Mouse (Mus musculus) limb, embryonic 11.5 days (tissue): ENCODE results near the gene Lpar3. TPM values are rescaled to one million over a fixed set of nuclear protein-coding genes. Genes with fewer than 3 reads are reported as not detected.
A peak's percentile ranks its signal among the peaks of the same experiment; 100 is the strongest.

Source experiments
- ATAC-seq: fragments of 200-750 bp; cut with Nextera tagmentation; 2 replicates; pipeline ENCODE4 v1.8.0; 2017; ENCODE audit warnings: low read depth; ENCODE audit not compliant: insufficient number of reproducible peaks, low FRiP score, low TSS enrichment
- DNase-seq: peaks from one replicate; pipeline ENCODE4 v3.0.0-alpha.2; 2015; ENCODE audit warnings: low spot score
- H3K27ac ChIP-seq: fragments of 300-500 bp; sonication (generic); replicated peaks from 2 replicates; pipeline ENCODE4 v1.5.1; 2014; ENCODE audit warnings: low read depth, mild to moderate bottlenecking, low read length
- H3K27me3 ChIP-seq: fragments of 300-500 bp; sonication (generic); 2 replicates; pipeline ENCODE4 v1.6.1; 2014; ENCODE audit warnings: mild to moderate bottlenecking, low read length, mixed read lengths; ENCODE audit not compliant: control insufficient read depth, insufficient read depth
- H3K36me3 ChIP-seq: fragments of 300-500 bp; sonication (generic); 2 replicates; pipeline ENCODE4 v1.6.1; 2014; ENCODE audit warnings: mild to moderate bottlenecking, low read length, moderate library complexity, mixed read lengths; ENCODE audit not compliant: control insufficient read depth, insufficient read depth
- H3K4me1 ChIP-seq: fragments of 300-500 bp; sonication (generic); 2 replicates; pipeline ENCODE4 v1.6.1; 2014; ENCODE audit warnings: low read length, mixed read lengths; ENCODE audit not compliant: control insufficient read depth, insufficient read depth
- H3K4me2 ChIP-seq: fragments of 300-500 bp; sonication (generic); 2 replicates; pipeline ENCODE4 v1.6.1; 2014; ENCODE audit warnings: low read depth, mild to moderate bottlenecking, moderate library complexity; ENCODE audit not compliant: severe bottlenecking
- H3K4me3 ChIP-seq: fragments of 300-500 bp; sonication (generic); 2 replicates; pipeline ENCODE4 v1.5.1; 2014; ENCODE audit warnings: low read depth, low read length
- H3K9ac ChIP-seq: fragments of 300-500 bp; sonication (generic); 2 replicates; pipeline ENCODE4 v1.6.1; 2014; ENCODE audit warnings: mild to moderate bottlenecking, low read length
- H3K9me3 ChIP-seq: fragments of 300-500 bp; sonication (generic); 2 replicates; pipeline ENCODE4 v1.6.1; 2016; ENCODE audit warnings: low read length; ENCODE audit not compliant: control insufficient read depth
- WGBS: fragments of 180-500 bp; shearing (Covaris S2); extraction: QIAGEN DNeasy Blood & Tissue Kit; methylation state at CpG from one replicate; pipeline ENCODE4 v1.1.7; 2014; 5-methylcytosine and 5-hydroxymethylcytosine counted together
- polyA plus RNA-seq: library from polyadenylated mRNA; unstranded; fragments of >200 nt; fragmentation: Nextera tagmentation; extraction: Ambion mirVana; gene quantifications from 2 replicates; pipeline ENCODE4 v1.2.1, GENCODE M21; 2014

Lpar3 gene
- polyA plus RNA-seq, 1 experiment from 2014 or later: 0.51 TPM

DNA sequence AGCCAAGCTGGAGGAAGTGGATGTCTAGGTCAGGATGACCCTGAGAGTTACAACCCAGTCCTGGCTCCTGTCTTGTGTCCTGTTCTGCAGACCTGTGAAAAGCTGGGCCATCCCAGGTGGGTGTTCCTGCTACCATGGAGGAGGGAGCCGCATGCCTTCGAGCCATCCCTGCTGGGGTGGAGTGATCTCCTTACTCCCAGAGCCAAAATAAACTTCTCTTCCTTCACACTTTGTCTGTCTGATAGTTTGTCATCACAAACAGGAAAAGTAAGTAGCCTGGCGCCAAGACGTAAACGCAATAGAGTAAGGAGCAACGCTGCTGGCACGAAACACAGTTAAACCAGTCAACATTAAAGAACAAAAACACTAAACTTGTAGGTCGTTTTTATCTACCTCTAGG, 95.5 kb downstream of the Lpar3 start:
- WGBS: 84% methylated on average over 8 of the region's 8 CpGs
- ATAC-seq (no peak), DNase-seq (no peak)

DNA sequence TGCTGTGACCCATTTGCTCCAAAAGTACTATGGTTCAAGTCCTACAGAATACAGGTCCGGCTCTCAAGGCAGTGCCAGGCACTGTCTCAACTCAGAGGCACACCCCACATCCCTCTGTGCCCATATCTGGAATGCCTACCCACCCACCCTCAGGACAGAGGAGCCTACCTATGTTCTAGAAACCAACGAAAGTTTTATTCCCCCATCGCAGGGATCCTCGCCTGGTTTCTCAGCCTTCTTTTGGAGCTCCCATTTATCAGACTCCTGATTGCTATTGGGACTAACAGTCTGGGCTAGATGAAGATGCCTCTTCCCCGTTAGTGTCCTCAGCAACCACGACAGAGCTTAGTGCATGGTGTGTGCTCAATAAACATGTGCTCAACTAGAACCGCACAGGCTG, 96.6 kb downstream of the Lpar3 start:
- DNase-seq: no peak

More for the DNA sequence above, 95.5 kb downstream of the Lpar3 start:
- Histone ChIP-seq H3K9me3 (no peaks in the 10 kb centered on the region), H3K36me3 (no peaks in the 10 kb centered on the region), H3K4me1 (peaks cover 9% of the 10 kb centered on the region; the same call in 1 of the 2 replicates), H3K4me2 (no peak overlapping the region), H3K9ac (no peak overlapping the region), H3K4me3 (no peak overlapping the region), H3K27me3 (no peaks in the 10 kb centered on the region), H3K27ac (no peak overlapping the region)

DNA sequence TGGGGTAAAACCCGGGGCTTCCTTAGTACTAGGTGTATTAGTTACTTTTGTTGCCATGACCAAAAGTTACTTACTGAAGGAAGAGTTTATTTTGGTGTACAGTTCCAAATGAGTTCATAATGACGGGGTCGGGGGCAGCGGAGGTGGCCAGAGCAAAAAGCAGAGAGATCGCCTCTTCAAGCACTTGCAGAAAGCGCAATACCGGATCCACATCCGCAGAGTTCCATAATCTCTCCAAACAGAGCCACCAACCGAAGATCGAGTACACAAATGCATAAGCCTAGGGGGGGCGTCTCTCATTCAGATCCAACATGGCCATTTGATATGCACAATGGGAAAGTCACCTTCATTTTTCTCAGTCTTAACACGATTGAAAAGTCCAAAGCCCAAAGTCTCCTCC, 97.1 kb downstream of the Lpar3 start:
- Histone ChIP-seq H3K9ac (no peak overlapping the region), H3K27ac (no peak overlapping the region), H3K4me2 (no peak overlapping the region)

More for the DNA sequence above, 96.6 kb downstream of the Lpar3 start:
- H3K9ac ChIP-seq: no peak overlapping the region
- H3K27me3 ChIP-seq: no peaks in the 10 kb centered on the region
- H3K36me3 ChIP-seq: no peaks in the 10 kb centered on the region
- no peak overlapping the region for H3K4me2 ChIP-seq
- no peak for ATAC-seq
- H3K27ac ChIP-seq: no peak overlapping the region
- H3K4me3 ChIP-seq: no peak overlapping the region
- 91% methylated on average over 7 of the region's 7 CpGs for WGBS
- peaks cover 9% of the 10 kb centered on the region; the same call in 1 of the 2 replicates for H3K4me1 ChIP-seq
- no peaks in the 10 kb centered on the region for H3K9me3 ChIP-seq

DNA sequence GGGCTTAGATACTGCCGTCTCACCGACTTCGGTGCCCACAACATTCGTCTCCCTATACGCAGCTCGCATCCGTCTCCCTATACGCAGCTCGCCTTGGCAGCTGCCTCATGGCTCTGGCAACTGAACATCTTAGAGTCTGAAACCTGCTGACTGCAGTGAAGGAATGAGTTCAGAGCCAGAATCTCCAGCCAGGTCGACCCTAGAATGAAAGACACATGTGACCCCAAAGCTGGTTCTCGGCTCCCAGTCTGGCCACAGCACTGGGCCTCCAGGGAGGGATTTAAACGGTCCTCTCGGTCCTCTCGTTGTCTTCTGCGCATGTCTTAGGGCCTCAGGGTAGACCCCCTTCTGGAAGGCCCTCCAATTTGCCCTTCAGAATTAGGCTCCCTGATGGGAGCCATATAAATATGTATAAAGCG, 97.8 kb downstream of the Lpar3 start:
- Histone ChIP-seq H3K27ac (no peak overlapping the region), H3K4me2 (peak overlapping the region; percentile 25; the same call in 1 of the 2 replicates), H3K9me3 (no peaks in the 10 kb centered on the region), H3K36me3 (no peaks in the 10 kb centered on the region), H3K4me1 (peaks cover 9% of the 10 kb centered on the region; the same call in 1 of the 2 replicates), H3K27me3 (no peaks in the 10 kb centered on the region), H3K9ac (0 out of 2 replicates have a peak overlapping the region, but pooled peaks have one; percentile 18), H3K4me3 (no peak overlapping the region)
- ATAC-seq (no peak), DNase-seq (peak; percentile 38)
- 27% methylated on average over 16 of the region's 16 CpGs for WGBS

More for the DNA sequence above, 97.1 kb downstream of the Lpar3 start:
- no peaks in the 10 kb centered on the region for H3K36me3 ChIP-seq
- no peak for DNase-seq
- ATAC-seq: no peak
- WGBS: 90% methylated on average over 12 of the region's 12 CpGs
- H3K4me3 ChIP-seq: no peak overlapping the region
- no peaks in the 10 kb centered on the region for H3K9me3 ChIP-seq
- peaks cover 9% of the 10 kb centered on the region; the same call in 1 of the 2 replicates for H3K4me1 ChIP-seq
- H3K27me3 ChIP-seq: no peaks in the 10 kb centered on the region

DNA sequence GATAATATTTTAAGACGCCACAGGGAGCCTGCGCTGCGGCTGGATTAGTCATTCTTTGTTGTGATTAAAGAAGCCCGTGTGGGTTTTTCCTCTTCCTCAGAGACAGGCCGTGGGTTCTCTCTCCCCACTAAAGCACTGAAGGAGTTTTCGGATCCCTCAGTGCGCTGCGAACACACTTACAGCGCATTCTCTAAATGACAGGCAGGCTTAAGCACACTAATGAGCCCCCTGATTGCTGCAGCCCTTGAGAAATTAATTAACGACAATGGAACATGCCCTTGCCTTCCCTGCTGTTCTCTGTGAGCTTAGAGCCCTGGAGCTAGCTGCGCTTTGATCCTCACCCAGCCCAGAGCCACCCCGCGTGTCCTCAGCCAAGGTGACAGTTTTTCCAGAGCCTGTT, 98.2 kb downstream of the Lpar3 start:
- Histone ChIP-seq H3K4me3 (no peak overlapping the region), H3K4me1 (peaks cover 9% of the 10 kb centered on the region; the same call in 1 of the 2 replicates), H3K4me2 (peak overlapping the region; percentile 25; the same call in 1 of the 2 replicates), H3K9me3 (no peaks in the 10 kb centered on the region), H3K36me3 (no peaks in the 10 kb centered on the region), H3K27me3 (no peaks in the 10 kb centered on the region), H3K27ac (no peak overlapping the region), H3K9ac (0 out of 2 replicates have a peak overlapping the region, but pooled peaks have one; percentile 32)
- DNase-seq (no peak), ATAC-seq (no peak)
- WGBS: 17% methylated on average over 13 of the region's 13 CpGs

DNA sequence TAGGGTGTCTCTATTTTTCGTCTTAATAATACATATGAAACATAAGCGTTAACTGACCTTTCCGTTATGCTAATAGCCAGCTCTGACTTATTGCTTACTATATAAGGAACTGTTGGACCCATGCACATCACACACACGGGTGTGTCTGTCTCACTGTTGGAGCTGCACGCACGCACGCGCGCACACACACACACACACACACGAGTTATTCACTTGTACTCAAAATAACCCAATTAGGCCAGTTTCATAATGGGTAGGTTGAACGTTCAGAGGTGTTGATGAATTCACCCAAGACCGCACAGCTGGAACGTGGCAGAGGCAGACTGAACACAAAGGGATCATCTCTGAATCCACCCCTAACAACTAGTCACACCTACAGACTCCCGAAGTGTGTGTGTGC, 98.7 kb downstream of the Lpar3 start:
- no peak overlapping the region for H3K27ac ChIP-seq
- no peak overlapping the region for H3K4me2 ChIP-seq
- 78% methylated on average over 14 of the region's 14 CpGs for WGBS
- DNase-seq (no peak), ATAC-seq (no peak)
- no peak overlapping the region for H3K9ac ChIP-seq
- no peaks in the 10 kb centered on the region for H3K9me3 ChIP-seq
- H3K4me3 ChIP-seq: no peak overlapping the region
- H3K36me3 ChIP-seq: no peaks in the 10 kb centered on the region
- H3K4me1 ChIP-seq: peaks cover 9% of the 10 kb centered on the region; the same call in 1 of the 2 replicates
- no peaks in the 10 kb centered on the region for H3K27me3 ChIP-seq

DNA sequence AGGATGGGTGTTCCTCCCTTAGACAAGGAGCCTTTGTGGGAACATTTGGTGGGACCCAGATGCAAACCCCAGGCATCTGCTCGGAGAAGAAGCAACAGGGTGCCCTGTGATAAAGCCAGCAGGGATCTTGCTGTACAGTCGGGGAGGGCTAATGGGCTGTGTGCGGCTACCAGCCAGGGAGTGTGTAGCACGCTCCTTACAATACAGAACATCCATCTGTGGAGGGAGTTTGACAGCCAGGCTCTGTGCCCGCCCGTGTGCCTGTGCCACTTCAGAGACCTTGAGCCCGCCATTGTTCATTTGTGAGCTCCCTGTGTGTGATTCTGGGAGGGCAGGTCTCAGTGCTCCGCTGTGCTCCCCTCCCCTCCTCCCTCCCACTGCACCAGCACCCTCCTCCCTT, 104.2 kb downstream of the Lpar3 start:
- H3K36me3 ChIP-seq: no peaks in the 10 kb centered on the region
- no peak overlapping the region for H3K27ac ChIP-seq
- H3K4me2 ChIP-seq: no peak overlapping the region
- H3K9me3 ChIP-seq: no peaks in the 10 kb centered on the region
- DNase-seq (no peak), ATAC-seq (no peak)
- H3K4me1 ChIP-seq: peaks cover 5% of the 10 kb centered on the region; the same call in 1 of the 2 replicates
- WGBS: 70% methylated on average over 8 of the region's 8 CpGs
- no peak overlapping the region for H3K4me3 ChIP-seq
- H3K27me3 ChIP-seq: no peaks in the 10 kb centered on the region
- H3K9ac ChIP-seq: no peak overlapping the region

DNA sequence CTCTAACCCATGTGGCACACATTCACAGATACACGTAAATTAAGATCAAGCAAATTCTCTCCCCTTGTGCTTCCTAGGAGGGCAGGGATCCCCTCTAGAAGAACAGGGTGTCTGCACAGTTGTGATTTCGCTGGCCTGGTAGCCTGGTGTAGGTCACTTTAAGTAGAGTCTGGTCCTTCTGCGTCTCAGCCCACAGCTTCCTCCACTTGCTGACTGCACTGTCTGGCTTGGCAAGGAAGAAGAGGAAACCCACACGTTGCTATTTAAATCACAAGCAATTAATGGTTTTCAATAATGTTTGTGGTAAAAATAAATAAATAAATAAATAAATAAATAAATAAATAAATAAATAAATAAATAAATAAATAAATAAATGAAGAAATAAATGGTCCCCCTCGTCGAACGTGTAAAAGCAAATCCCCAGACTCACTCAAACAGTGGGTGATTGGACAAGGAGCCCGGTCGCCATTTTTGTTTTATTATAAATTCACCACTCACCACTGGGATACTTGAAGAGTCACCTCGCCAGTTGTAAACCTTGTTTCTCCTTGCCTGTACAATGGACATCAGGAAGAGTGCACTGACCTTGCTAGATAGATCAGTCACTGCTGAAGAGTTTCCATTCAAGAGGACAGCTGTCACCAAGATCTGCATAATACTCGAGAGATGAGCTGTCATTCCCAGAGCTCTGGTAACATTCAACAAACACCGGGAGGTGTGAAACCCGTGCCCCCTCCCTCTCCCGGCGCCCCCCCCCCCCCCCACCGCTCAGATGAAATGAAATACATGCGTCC, 106.2 kb downstream of the Lpar3 start:
- DNase-seq (no peak), ATAC-seq (no peak)
- Histone ChIP-seq H3K4me3 (no peak overlapping the region), H3K27ac (no peak overlapping the region), H3K36me3 (no peaks in the 10 kb centered on the region), H3K4me2 (peak overlapping the region; percentile 65), H3K9ac (no peak overlapping the region), H3K9me3 (no peaks in the 10 kb centered on the region), H3K27me3 (no peaks in the 10 kb centered on the region), H3K4me1 (peaks cover 5% of the 10 kb centered on the region; the same call in 1 of the 2 replicates)
- 42% methylated on average over 16 of the region's 17 CpGs for WGBS
